Mouse (Mus musculus) olfactory bulb, adult 2 months (tissue): ENCODE data around the gene Dio1.

Experiments used
- CTCF ChIP-seq: fragments of 200-500 bp; IDR thresholded peaks from 2 replicates; pipeline ENCODE4 v1.5.1; 2012; ENCODE audit warnings: low read depth, mild to moderate bottlenecking, low read length, moderate library complexity; ENCODE audit not compliant: insufficient read depth
- POLR2A ChIP-seq: fragments of 200-500 bp; IDR thresholded peaks from 2 replicates; pipeline ENCODE4 v1.6.1; 2012; ENCODE audit warnings: mild to moderate bottlenecking, low read depth, low read length, moderate library complexity; ENCODE audit not compliant: insufficient read depth

DNA sequence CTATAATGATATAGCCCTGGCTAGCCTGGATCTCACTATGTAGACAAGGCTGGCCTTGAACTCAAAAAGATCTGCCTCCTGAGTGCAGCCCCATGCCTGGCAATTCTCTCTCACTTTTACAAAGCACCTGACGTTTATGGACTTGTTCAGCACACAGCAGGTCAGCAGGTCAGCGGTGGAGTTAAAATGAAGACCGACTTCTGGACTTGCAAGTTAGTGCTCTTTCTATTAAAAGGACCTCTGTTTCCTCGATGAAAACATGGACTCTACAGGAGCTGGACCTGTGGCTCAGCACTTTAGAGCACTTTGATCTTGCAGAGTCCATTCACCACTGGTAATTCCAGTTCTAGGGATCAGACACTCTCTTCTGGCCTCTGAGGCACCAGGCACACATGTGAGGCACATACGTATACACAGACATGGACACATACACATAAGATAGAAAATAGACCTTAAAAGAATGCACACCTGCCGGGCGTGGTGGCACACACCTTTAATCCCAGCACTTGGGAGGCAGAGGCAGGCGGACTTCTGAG is 8.8 kb downstream of the Dio1 start:
- TF ChIP-seq POLR2A (no peak), CTCF (no peak)
